Mouse (Mus musculus) subcutaneous adipose tissue, adult 2 months (tissue): ENCODE measurements around the gene Ccnc. TPM values are rescaled to one million over a fixed set of nuclear protein-coding genes. Genes with fewer than 3 reads are reported as not detected.

Experiments
- polyA plus RNA-seq: library from polyadenylated mRNA; depleted of rRNA; stranded (reverse); fragments of >200 nt; gene quantifications from 2 replicates; pipeline ENCODE4 v1.2.3, GENCODE M21; 2012; ENCODE audit warnings: low replicate concordance; rRNA removed

The Ccnc gene
- 6.5 and 7.4 TPM in 2 replicates for polyA plus RNA-seq

DNA sequence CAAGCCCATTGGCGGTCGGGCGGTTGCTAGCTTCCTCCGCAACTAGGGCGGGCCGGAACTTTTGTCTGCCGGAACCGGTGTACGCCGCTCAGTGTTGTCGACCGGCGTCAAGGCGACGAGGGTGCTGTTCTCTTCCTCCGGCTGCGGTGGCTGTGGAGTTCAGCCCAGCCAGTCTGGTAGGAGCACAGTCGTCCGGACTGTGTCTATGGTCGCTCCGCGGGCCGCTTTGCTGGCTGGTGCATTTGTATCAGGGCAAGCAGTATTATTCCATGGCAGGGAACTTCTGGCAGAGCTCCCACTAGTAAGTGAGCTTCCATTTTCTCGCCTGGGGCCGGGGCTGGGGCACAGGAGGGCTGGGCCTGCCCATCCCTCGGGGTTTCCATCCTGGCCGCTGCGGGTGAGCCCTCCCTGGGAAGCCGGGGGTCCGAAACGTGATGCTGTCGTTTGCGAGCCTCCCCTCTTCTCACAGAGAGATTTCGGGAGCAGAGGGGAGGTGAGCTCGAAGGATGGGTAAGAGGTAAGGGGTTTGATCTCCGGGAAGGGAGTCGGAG is at the start of gene Ccnc:
Gene Ccnc, plus strand, starts transcription at position 87 of the 551 bp plus-strand sequence.

DNA sequence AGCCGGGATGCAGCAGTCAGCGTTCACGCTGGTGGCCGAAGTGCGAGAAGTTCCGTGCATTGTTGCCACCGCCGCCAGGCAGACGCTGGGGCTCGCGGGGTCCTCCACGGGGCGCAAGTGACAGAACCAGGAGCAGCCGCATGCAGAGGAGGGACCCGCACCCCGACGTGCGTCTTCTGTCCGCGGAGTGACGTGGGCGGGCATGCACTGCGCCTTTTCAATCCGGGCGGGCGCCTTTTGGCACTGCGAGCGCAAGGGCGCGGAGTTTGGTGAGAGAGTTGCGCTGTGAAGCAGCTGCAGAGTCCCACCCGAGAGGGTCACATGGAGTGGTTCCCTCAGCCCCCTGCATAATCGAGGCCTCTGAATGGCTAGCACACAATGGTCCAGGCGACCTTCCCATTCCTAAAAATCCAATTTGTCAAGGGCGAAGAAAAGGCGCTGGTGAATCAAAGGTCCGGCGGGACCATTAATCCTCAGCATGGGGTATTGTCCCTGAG is 41.9 kb upstream of the Ccnc start, which contains the start of gene Prdm13:
Gene Prdm13, minus strand, starts transcription at position 369 of the 497 bp plus-strand sequence.

GRCm38 (mm10) chr4:21766863-21767304 is 39.4 kb downstream of the Ccnc start, which contains the start of the genes Usp45 and Tstd3:
Gene Usp45 (plus strand): TSS chr4:21767156.
Gene Tstd3 (minus strand): TSS chr4:21767212.

Other genes with a start within 250 kb of the Ccnc start
- gene Prdm13, start 41.7 kb upstream of the Ccnc start, polyA plus RNA-seq = not detected in 2 replicates
- gene Usp45, start 39.5 kb downstream of the Ccnc start, polyA plus RNA-seq = 3.3 and 4.7 TPM in 2 replicates
- 3.9 and 5.8 TPM in 2 replicates for gene Tstd3, start 39.5 kb downstream of the Ccnc start, polyA plus RNA-seq
- 60.5 and 91.8 TPM in 2 replicates for gene Pnisr, start 119.9 kb downstream of the Ccnc start, polyA plus RNA-seq
- gene Coq3, start 152.0 kb downstream of the Ccnc start, polyA plus RNA-seq = 5.3 and 7.5 TPM in 2 replicates
- 0.32 and 7.5 TPM in 2 replicates for gene Faxc, start 203.6 kb downstream of the Ccnc start, polyA plus RNA-seq